Mouse (Mus musculus) cerebellum, postnatal 36 days (tissue): ENCODE results near the gene Fgb.

ENCODE experiments used
- DNase-seq, 2 experiments: peaks; one replicate each; pipeline ENCODE4 v3.0.0; 2021 to 2022; ENCODE audit warnings: mixed read lengths in 2 of 2

The Fgb gene

DNA sequence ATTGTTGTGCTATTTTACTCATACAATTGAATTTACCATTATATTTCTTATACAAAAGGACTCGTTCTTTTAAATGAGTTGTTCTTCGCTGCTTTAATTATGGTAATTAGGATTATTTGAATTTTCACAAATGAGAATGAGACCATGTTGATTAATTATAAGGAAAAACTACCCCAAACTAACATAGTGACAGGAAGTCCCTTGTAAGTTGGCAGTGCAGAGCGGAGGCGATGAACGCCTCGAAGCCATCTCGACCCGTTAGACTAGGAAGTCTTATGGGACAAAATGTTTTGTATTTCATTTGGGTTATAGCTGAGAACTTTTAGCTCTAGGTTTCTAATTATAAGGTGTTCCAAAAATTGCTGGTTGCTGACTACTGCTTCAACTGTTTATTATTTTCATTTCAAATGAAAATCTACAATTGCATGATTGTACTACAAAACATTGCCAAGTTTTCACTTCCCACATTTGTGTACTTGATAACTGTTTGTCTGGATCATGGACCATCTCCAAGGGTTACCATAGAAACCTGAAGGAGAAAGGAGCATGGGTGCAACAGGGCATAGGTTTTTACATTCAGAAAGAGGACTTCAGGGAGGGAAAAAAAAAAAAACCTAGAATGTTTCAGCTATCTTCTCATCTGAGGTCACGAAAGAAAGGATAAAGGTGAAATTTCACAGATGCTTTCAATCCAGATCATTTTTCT, 22.0 kb downstream of the Fgb start:
- DNase-seq = no peak

DNA sequence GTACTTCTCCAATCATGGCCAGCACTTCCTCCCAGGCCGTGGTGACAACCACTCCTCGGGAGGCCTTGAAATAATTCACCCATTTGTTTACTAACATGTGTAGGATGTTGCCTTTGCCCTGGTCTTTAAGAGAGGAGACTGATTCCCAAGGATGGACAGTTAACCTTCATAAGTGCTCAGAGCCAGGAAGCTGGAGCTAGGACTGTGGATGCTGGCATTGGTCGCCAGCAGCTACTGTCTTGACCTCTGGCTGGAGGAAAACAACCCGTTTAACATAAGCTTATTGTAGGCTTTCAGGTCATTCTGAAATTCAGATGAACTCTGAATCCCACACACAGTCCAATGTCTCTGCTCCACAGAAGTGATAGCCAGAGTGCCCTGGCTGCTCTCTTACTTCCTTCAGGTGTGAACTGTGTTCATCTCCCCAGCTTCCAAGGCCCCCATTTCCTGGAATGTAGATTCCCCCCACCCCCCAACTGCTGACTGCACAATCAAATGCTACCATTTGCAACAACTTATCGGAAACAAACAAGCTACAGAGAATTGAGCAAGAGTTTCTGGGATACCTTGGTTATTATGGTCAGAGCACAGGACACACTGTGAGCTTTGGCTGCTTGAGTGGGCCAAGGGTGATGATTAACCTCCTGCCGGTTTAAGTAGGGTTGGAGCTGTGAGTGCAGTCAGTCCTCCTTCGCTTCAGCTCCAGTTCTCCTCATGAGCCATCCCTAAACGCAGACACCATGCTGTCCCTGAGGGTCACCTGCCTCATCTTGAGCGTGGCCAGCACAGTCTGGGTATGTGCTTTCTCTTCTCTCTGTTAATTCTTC, 24.0 kb downstream of the Fgb start, which contains the start of gene Fga:
Gene Fga, plus strand, starts transcription at position 602 of the 827 bp plus-strand sequence.
- DNase-seq = no peak

DNA sequence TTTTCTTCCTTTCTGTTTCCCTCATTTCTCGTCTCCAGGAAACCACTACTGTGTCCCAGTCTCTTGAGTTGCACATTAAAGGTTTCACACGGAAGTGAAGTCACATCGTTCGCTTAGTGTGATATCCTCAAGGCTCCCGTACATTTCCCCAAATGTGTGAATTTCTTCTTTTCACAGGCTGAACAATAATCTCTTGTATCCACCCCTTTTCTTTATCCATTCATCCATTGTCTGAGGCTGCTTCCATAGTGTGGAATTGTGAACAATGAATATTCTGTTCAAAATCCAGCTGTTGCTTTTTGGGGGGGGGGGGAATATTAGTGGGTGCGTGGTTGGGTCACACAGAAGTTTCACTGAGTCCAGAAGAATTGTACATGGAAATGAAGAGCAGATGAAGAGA, 24.6 kb downstream of the Fgb start:
- DNase-seq = no peak

DNA sequence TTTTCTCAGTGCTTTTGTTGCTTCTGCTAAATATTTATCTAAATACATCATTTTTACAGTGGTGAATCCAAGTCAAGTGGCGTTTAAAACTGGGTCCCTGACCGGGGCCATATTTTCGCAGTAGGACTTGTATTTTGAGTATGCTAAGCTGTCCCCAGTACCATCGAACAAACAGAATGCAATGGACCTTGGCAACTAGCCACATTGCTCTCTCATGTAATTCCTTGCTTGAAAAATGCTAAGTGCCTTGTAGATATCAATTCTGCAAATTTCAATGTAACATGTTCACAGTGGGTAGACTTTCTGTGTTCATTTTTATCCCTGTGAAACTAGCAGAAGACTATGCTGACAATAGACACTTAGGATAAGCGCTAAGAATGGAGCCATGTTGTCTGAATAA, 28.5 kb downstream of the Fgb start:
- no peak for DNase-seq

DNA sequence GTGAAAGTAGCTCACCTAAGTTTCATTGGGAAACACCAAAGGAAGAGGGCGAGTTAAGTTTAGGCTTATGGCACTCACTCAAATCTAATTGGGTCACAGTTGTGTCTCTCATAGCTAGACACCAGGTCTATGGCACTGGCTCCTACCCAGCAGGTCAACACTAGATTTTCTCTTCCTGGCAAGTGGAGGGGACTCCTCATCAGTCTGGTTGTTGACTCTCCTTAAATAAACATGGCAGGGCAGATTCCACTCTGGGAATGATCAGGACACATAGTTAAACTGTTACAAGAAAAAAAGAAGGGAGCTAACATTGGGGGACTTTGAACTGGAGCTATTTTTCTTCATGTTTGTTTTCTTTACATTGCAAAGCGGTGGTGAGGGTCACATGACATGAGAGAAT, 29.3 kb downstream of the Fgb start:
- no peak for DNase-seq

DNA sequence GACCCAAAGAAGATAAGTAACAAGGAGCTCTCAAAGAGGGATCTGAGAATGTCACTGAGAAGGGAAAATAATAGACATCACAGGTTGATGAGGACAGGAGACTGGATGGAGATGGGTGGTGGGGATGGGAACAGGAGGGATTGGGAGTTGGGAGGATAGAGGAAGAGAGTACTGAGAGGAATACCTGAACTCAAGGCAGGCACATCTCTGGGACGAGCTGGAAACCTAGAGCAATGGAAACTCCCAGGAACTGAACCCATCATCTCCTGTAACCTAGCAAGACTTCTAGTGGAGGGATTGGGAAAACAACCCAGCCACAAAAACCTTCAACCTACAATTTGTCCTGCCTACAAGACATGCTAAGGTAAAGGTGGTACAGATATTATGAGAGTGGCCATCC, 33.4 kb downstream of the Fgb start:
- no peak for DNase-seq

GRCm38 (mm10) chr3:83013951-83014350, 35.7 kb downstream of the Fgb start:
- no peak for DNase-seq

DNA sequence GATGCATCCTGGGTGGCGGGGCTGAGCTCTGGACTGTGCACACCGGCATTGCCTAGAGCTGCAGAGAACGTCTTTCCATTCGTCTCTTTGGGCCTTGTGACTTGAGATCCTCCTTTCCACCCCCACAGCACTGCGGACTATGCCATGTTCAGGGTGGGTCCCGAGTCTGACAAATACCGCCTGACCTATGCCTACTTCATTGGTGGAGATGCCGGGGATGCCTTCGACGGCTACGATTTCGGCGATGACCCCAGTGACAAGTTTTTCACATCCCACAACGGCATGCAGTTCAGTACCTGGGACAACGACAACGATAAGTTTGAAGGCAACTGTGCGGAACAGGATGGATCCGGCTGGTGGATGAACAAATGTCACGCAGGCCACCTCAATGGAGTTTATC, 37.0 kb downstream of the Fgb start:
- no peak for DNase-seq

DNA sequence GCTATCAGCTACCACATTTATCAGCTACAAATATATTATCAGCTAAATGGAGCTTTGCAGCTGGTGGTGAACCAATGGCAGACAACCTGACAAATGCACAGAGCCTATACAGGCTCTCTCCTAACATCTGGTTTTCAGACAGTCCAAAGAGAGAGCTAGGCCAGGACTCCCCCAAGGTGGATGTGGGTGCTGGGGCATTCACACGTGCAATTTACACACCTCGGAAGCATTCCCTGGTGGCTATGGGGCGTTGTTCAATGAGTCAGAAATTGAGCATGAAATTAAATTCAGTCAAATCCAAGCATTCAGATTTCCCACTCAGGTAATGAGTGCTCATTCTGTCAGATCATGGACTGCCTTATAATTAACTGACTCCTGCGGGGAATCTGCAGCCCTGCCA, 38.1 kb downstream of the Fgb start:
- no peak for DNase-seq

GRCm38 (mm10) chr3:83011136-83011535, 38.5 kb downstream of the Fgb start:
- DNase-seq = no peak

DNA sequence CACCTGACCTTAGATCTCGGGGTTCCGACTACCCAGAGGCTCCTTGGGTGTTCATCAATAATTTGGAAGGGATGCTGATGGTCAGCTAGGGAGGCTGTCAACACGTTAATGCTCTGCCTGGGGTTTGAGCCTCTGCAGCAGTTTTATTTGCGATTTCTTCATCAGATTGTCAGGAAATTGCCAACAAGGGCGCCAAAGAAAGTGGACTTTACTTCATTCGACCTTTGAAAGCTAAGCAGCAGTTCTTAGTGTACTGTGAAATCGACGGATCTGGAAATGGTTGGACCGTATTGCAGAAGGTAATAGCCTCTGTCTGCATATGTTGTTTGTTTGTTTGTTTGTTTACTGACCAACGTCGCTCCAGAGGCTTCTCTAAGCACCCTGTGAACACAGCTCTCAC, 39.4 kb downstream of the Fgb start:
- DNase-seq = no peak

DNA sequence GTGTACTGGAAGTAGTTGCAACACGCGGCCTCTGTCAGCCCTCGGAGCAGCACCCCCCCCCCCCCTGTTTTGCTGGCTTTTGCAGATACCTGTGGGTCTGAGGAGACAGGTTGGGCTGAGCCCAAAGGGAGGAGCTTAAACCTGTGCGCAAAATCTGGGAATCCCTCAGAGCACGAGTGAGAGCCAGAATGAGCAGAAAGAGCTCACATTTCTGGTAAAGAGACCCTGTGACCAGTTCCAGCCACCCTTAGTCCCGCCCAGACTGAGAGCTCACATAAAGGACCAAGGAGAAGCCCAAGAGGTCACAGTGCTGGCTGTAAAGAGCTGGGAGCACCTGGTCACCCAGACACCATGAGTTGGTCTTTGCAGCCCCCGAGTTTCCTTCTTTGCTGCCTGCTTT, 42.1 kb downstream of the Fgb start, which contains the start of gene Fgg:
Gene Fgg, plus strand, starts transcription at position 168 of the 400 bp plus-strand sequence.
- no peak for DNase-seq

DNA sequence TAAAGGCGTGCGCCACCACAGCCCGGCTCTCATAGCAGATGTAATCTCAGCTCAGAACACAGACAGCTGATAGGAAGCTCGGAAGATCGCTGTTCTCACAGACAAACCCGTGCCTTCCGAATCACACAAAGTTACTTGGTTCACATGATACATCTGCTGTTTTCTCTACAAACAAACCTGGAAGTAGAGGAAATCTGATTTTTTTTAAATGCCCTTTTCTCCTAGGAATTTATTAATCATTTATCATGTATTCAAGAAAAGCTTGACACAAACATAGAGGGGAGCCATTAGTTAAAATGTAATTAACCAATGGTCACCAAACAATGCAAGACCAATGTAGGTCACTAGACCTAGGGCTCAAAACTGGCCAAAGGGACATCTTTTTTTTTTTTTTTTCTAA, 44.9 kb downstream of the Fgb start:
- DNase-seq = no peak

- DNase-seq = no peak
These were observed 46.6 kb downstream of the Fgb start for GRCm38 (mm10) chr3:83003068-83003467.

GRCm38 (mm10) chr3:83002191-83002590, 47.5 kb downstream of the Fgb start:
- peak; percentile 27 to 50 for DNase-seq

DNA sequence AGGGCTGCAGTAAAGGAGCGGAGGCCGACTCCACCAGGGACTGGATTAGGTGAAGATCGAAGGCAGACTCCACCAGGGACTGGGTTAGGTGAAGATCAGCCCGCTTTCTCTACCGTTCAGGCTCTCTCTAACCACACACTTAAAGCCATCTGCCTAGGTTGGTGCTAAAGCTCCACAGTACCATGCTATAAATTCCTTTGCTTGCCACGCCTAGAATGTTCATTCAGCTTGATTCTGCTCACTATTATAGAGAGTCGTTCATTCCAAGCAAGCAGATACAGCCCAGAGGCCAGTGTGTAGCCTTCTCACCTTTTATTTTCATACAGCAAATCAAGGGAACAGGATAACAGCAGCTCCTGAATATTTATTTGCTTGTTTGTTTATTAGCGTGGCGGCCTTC, 49.7 kb downstream of the Fgb start:
- no peak for DNase-seq

GRCm38 (mm10) chr3:82998772-82999463, 50.7 kb downstream of the Fgb start:
- DNase-seq = peak in 1 of 2 experiments; percentile 55

DNA sequence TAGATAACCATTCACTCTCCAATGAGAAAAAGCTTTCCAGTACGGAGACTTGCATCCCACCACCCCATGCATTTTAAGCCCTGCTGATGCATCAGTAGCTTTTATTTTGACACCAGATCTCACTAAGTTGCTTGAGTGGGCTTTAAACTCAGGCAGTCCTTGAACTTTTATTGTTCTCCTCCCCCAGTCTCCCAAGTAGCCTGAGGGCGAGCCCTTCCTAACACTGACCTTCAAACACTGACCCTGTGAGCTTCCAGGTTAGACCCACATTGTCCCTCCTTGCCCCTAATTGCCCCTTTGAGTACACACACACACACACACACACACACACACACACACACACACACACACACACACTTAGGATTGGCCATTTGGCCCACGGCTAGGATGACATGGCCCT, 53.0 kb downstream of the Fgb start:
- DNase-seq = no peak

GRCm38 (mm10) chr3:82995368-82995767, 54.3 kb downstream of the Fgb start:
- peak; percentile 32 to 34 for DNase-seq

DNA sequence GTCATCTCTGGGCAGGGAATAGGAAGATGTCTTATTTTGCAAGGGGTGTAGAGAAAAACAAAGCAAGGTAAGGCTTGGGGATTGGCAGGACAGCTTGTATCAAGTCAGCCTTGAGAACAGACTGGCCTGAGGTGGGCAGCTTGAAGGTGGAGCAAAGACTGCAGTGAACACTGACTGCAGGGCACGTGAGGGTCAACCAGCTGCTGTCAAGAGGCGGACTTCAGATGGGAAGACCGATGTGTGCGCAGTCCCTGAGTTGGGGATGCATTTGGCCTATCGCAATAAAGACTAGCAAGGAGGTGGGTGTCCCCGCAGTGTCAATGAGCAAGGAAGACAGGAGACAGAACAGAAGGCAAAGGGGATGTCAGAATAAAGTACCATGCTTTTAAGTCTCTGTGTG, 56.7 kb downstream of the Fgb start:
- no peak for DNase-seq

DNA sequence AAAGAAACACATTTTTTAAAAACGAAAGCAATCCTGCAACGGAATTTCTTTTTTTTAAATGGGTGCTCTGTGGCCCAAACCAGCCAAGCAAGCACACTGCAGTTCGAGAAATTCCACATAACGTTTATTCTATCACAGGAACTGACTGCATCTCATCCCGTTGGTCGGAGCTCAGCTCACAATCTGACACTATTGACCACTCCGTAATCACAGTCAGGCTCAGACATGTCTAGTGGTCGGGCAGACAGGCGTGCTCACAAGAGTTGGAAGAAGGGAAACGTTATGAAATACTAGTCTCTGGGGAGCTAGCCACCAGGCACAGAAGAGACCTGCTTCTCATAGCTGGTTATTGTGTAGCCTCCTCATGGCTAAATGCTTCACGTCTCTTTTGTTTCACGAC, 57.7 kb downstream of the Fgb start:
- DNase-seq = no peak
